Mouse (Mus musculus): ENCODE measurements around the gene Mrpl53. TPM values are rescaled to one million over a fixed set of nuclear protein-coding genes. Genes with fewer than 3 reads are reported as not detected.

The Mrpl53 gene
- polyA plus RNA-seq (2015; fragmentation: Illumina TruSeq; extraction: RNeasy Lipid Tissue Mini Kit (QIAGEN cat#74804); ENCODE audit: low read depth, low replicate concordance) = 109 TPM

GRCm38 (mm10) chr6:83108762-83109668 lies at the start of gene Mrpl53:
Gene Mrpl53, plus strand, starts transcription at chr6:83109040.

GRCm38 (mm10) chr6:83070247-83070310 lies 38.8 kb upstream of the Mrpl53 start, which contains the start of gene Tlx2:
Gene Tlx2, minus strand, starts transcription at chr6:83070293.

GRCm38 (mm10) chr6:83077630-83078323 lies 31.1 kb upstream of the Mrpl53 start, which contains the start of gene Pcgf1:
Gene Pcgf1, plus strand, starts transcription at chr6:83077869.

GRCm38 (mm10) chr6:83086121-83087035 lies 22.5 kb upstream of the Mrpl53 start, which contains the start of gene Lbx2:
Gene Lbx2, plus strand, starts transcription at chr6:83086367.

GRCm38 (mm10) chr6:83101316-83101687 lies 7.5 kb upstream of the Mrpl53 start, which contains the start of the genes Ccdc142 and Gm42688:
Gene Ccdc142, plus strand, starts transcription at chr6:83101601.
Gene Gm42688, plus strand, starts transcription at chr6:83101617.

GRCm38 (mm10) chr6:83115011-83115671 lies 6.3 kb downstream of the Mrpl53 start, which contains the start of gene Mogs:
Gene Mogs, plus strand, starts transcription at chr6:83115496.

GRCm38 (mm10) chr6:83120930-83121862 lies 12.4 kb downstream of the Mrpl53 start, which contains the start of gene Wbp1:
Gene Wbp1, minus strand, starts transcription at chr6:83121559.

GRCm38 (mm10) chr6:83125331-83125730 lies 16.5 kb downstream of the Mrpl53 start, which contains the start of gene Ino80b:
Gene Ino80b, minus strand, starts transcription at chr6:83125431.

GRCm38 (mm10) chr6:83134951-83135513 lies 26.2 kb downstream of the Mrpl53 start, which contains the start of gene Rtkn:
Gene Rtkn, plus strand, starts transcription at chr6:83135463.

GRCm38 (mm10) chr6:83156259-83156684 lies 47.4 kb downstream of the Mrpl53 start, which contains the start of the genes Wdr54 and 1700003E16Rik:
Gene Wdr54, minus strand, starts transcription at chr6:83156397.
Gene 1700003E16Rik, plus strand, starts transcription at chr6:83156404.

Other genes with a start within 250 kb of the Mrpl53 start
- 24.2 TPM for gene Sema4f, start 169.3 kb upstream of the Mrpl53 start, polyA plus RNA-seq (2015; fragmentation: Illumina TruSeq; extraction: RNeasy Lipid Tissue Mini Kit (QIAGEN cat#74804); ENCODE audit: low read depth, low replicate concordance)
- gene M1ap, start 162.1 kb upstream of the Mrpl53 start, polyA plus RNA-seq (2015; fragmentation: Illumina TruSeq; extraction: RNeasy Lipid Tissue Mini Kit (QIAGEN cat#74804); ENCODE audit: low read depth, low replicate concordance) = not detected
- gene Dok1, start 75.6 kb upstream of the Mrpl53 start, polyA plus RNA-seq (2015; fragmentation: Illumina TruSeq; extraction: RNeasy Lipid Tissue Mini Kit (QIAGEN cat#74804); ENCODE audit: low read depth, low replicate concordance) = 1.1 TPM
- 3.7 TPM for gene Loxl3, start 74.9 kb upstream of the Mrpl53 start, polyA plus RNA-seq (2015; fragmentation: Illumina TruSeq; extraction: RNeasy Lipid Tissue Mini Kit (QIAGEN cat#74804); ENCODE audit: low read depth, low replicate concordance)
- gene Aup1, start 54.5 kb upstream of the Mrpl53 start, polyA plus RNA-seq (2015; fragmentation: Illumina TruSeq; extraction: RNeasy Lipid Tissue Mini Kit (QIAGEN cat#74804); ENCODE audit: low read depth, low replicate concordance) = 130 TPM
- gene Htra2, start 53.8 kb upstream of the Mrpl53 start, polyA plus RNA-seq (2015; fragmentation: Illumina TruSeq; extraction: RNeasy Lipid Tissue Mini Kit (QIAGEN cat#74804); ENCODE audit: low read depth, low replicate concordance) = 47.0 TPM
- gene Dqx1, start 51.2 kb upstream of the Mrpl53 start, polyA plus RNA-seq (2015; fragmentation: Illumina TruSeq; extraction: RNeasy Lipid Tissue Mini Kit (QIAGEN cat#74804); ENCODE audit: low read depth, low replicate concordance) = 0.34 TPM
- not detected for gene Tlx2, start 38.7 kb upstream of the Mrpl53 start, polyA plus RNA-seq (2015; fragmentation: Illumina TruSeq; extraction: RNeasy Lipid Tissue Mini Kit (QIAGEN cat#74804); ENCODE audit: low read depth, low replicate concordance)
- 39.5 TPM for gene Pcgf1, start 31.2 kb upstream of the Mrpl53 start, polyA plus RNA-seq (2015; fragmentation: Illumina TruSeq; extraction: RNeasy Lipid Tissue Mini Kit (QIAGEN cat#74804); ENCODE audit: low read depth, low replicate concordance)
- not detected for gene Lbx2, start 22.7 kb upstream of the Mrpl53 start, polyA plus RNA-seq (2015; fragmentation: Illumina TruSeq; extraction: RNeasy Lipid Tissue Mini Kit (QIAGEN cat#74804); ENCODE audit: low read depth, low replicate concordance)
- gene Ccdc142, start 7.4 kb upstream of the Mrpl53 start, polyA plus RNA-seq (2015; fragmentation: Illumina TruSeq; extraction: RNeasy Lipid Tissue Mini Kit (QIAGEN cat#74804); ENCODE audit: low read depth, low replicate concordance) = 1.9 TPM
- gene Gm42688, start 7.4 kb upstream of the Mrpl53 start, polyA plus RNA-seq (2015; fragmentation: Illumina TruSeq; extraction: RNeasy Lipid Tissue Mini Kit (QIAGEN cat#74804); ENCODE audit: low read depth, low replicate concordance) = 4.3 TPM
- gene Mogs, start 6.5 kb downstream of the Mrpl53 start, polyA plus RNA-seq (2015; fragmentation: Illumina TruSeq; extraction: RNeasy Lipid Tissue Mini Kit (QIAGEN cat#74804); ENCODE audit: low read depth, low replicate concordance) = 21.4 TPM
- gene Wbp1, start 12.5 kb downstream of the Mrpl53 start, polyA plus RNA-seq (2015; fragmentation: Illumina TruSeq; extraction: RNeasy Lipid Tissue Mini Kit (QIAGEN cat#74804); ENCODE audit: low read depth, low replicate concordance) = 53.1 TPM
- 16.5 TPM for gene Ino80b, start 16.4 kb downstream of the Mrpl53 start, polyA plus RNA-seq (2015; fragmentation: Illumina TruSeq; extraction: RNeasy Lipid Tissue Mini Kit (QIAGEN cat#74804); ENCODE audit: low read depth, low replicate concordance)
- 108 TPM for gene Rtkn, start 26.4 kb downstream of the Mrpl53 start, polyA plus RNA-seq (2015; fragmentation: Illumina TruSeq; extraction: RNeasy Lipid Tissue Mini Kit (QIAGEN cat#74804); ENCODE audit: low read depth, low replicate concordance)
- 30.7 TPM for gene Wdr54, start 47.4 kb downstream of the Mrpl53 start, polyA plus RNA-seq (2015; fragmentation: Illumina TruSeq; extraction: RNeasy Lipid Tissue Mini Kit (QIAGEN cat#74804); ENCODE audit: low read depth, low replicate concordance)
- 25.7 TPM for gene 1700003E16Rik, start 47.4 kb downstream of the Mrpl53 start, polyA plus RNA-seq (2015; fragmentation: Illumina TruSeq; extraction: RNeasy Lipid Tissue Mini Kit (QIAGEN cat#74804); ENCODE audit: low read depth, low replicate concordance)
- 208 TPM for gene Dctn1, start 56.9 kb downstream of the Mrpl53 start, polyA plus RNA-seq (2015; fragmentation: Illumina TruSeq; extraction: RNeasy Lipid Tissue Mini Kit (QIAGEN cat#74804); ENCODE audit: low read depth, low replicate concordance)
- gene Slc4a5, start 110.8 kb downstream of the Mrpl53 start, polyA plus RNA-seq (2015; fragmentation: Illumina TruSeq; extraction: RNeasy Lipid Tissue Mini Kit (QIAGEN cat#74804); ENCODE audit: low read depth, low replicate concordance) = 1.6 TPM
- gene Mthfd2, start 216.9 kb downstream of the Mrpl53 start, polyA plus RNA-seq (2015; fragmentation: Illumina TruSeq; extraction: RNeasy Lipid Tissue Mini Kit (QIAGEN cat#74804); ENCODE audit: low read depth, low replicate concordance) = 11.2 TPM
- gene Mob1a, start 217.0 kb downstream of the Mrpl53 start, polyA plus RNA-seq (2015; fragmentation: Illumina TruSeq; extraction: RNeasy Lipid Tissue Mini Kit (QIAGEN cat#74804); ENCODE audit: low read depth, low replicate concordance) = 20.1 TPM
- 79.8 TPM for gene Bola3, start 240.1 kb downstream of the Mrpl53 start, polyA plus RNA-seq (2015; fragmentation: Illumina TruSeq; extraction: RNeasy Lipid Tissue Mini Kit (QIAGEN cat#74804); ENCODE audit: low read depth, low replicate concordance)